Mouse (Mus musculus) CH12.LX (cell line): Measurements from ENCODE around the gene Wwtr1. TPM values are rescaled to one million over a fixed set of nuclear protein-coding genes. Genes with fewer than 3 reads are reported as not detected.
A peak's percentile ranks its signal among the peaks of the same experiment; 100 is the strongest.

Experiments
- DNase-seq: peaks from one replicate; pipeline ENCODE4 v3.0.0-alpha.2; 2013; ENCODE audit errors: extremely low read depth
- H3K27ac ChIP-seq: 2 replicates; pipeline ENCODE4 v1.5.1; 2012; ENCODE audit warnings: low read depth, mild to moderate bottlenecking, control low read depth, moderate library complexity; ENCODE audit not compliant: insufficient read depth
- H3K27me3 ChIP-seq: replicated peaks from 2 replicates; pipeline ENCODE3; 2012; ENCODE audit warnings: inconsistent platforms
- H3K36me3 ChIP-seq, 2 experiments: replicated peaks in 1 of 2; 2 replicates each; pipeline versions ENCODE3 to v1.6.1; 2012; ENCODE audit warnings: inconsistent platforms in 1 of 2, low read length in 1 of 2, mild to moderate bottlenecking in 1 of 2, mixed read lengths in 1 of 2, moderate library complexity in 1 of 2; ENCODE audit not compliant: control insufficient read depth in 1 of 2, insufficient read depth in 1 of 2
- H3K4me1 ChIP-seq, 2 experiments: 2 replicates each; pipeline ENCODE4 v1.6.1; 2012; ENCODE audit warnings: inconsistent platforms in 1 of 2, moderate library complexity in 1 of 2; ENCODE audit not compliant: insufficient read depth in 2 of 2, control insufficient read depth in 1 of 2
- H3K4me2 ChIP-seq: 2 replicates; pipeline ENCODE4 v1.6.1; 2012; ENCODE audit warnings: low read depth, mild to moderate bottlenecking, control low read depth; ENCODE audit not compliant: poor library complexity, insufficient read depth, severe bottlenecking
- H3K4me3 ChIP-seq, 3 experiments: fragments of 150-350 bp in 1 of 3; sonication (generic) in 1 of 3; replicated peaks in 1 of 3; 2 replicates each; pipeline versions ENCODE3 to v1.5.1; 2011 to 2012; ENCODE audit warnings: low read depth in 2 of 3, low read length in 2 of 3, mild to moderate bottlenecking in 2 of 3, moderate library complexity in 2 of 3, control low read depth in 1 of 3, improper control_type of control experiment in 1 of 3, inconsistent platforms in 1 of 3, mixed read lengths in 1 of 3; ENCODE audit not compliant: poor library complexity in 1 of 3
- H3K79me2 ChIP-seq: replicated peaks from 2 replicates; pipeline ENCODE4 v1.6.1; 2012; ENCODE audit warnings: mild to moderate bottlenecking, moderate library complexity; ENCODE audit not compliant: control insufficient read depth, poor library complexity, insufficient read depth, severe bottlenecking; ENCODE audit errors: extremely low read depth
- H3K9ac ChIP-seq: 2 replicates; pipeline ENCODE4 v1.6.1; 2012; ENCODE audit warnings: low read depth, mild to moderate bottlenecking, control low read depth, moderate library complexity; ENCODE audit not compliant: insufficient read depth
- H3K9me3 ChIP-seq: replicated peaks from 2 replicates; pipeline ENCODE3; 2012; ENCODE audit warnings: low read length, inconsistent platforms, mixed read lengths
- BHLHE40 ChIP-seq: IDR thresholded peaks from 2 replicates; pipeline ENCODE4 v1.6.1; 2011; ENCODE audit warnings: mild to moderate bottlenecking, low read depth, low read length, improper control_type of control experiment
- CHD2 ChIP-seq: IDR thresholded peaks from 2 replicates; pipeline ENCODE4 v1.6.1; 2011; ENCODE audit warnings: low read length, improper control_type of control experiment
- CTCF ChIP-seq, 2 experiments: IDR thresholded peaks in 1 of 2; conservative IDR thresholded peaks in 1 of 2; 2 replicates each; pipeline ENCODE4 v1.5.1; 2011 to 2012; ENCODE audit warnings: low read depth in 2 of 2, low read length in 2 of 2, improper control_type of control experiment in 1 of 2, inconsistent platforms in 1 of 2, mild to moderate bottlenecking in 1 of 2, moderate library complexity in 1 of 2
- E2F4 ChIP-seq: IDR thresholded peaks from 2 replicates; pipeline ENCODE4 v1.6.1; 2011; ENCODE audit warnings: low read depth, low read length, improper control_type of control experiment; ENCODE audit not compliant: insufficient replicate concordance
- EP300 ChIP-seq: IDR thresholded peaks from 2 replicates; pipeline ENCODE4 v1.6.1; 2011; ENCODE audit warnings: low read length, improper control_type of control experiment
- ETS1 ChIP-seq: conservative IDR thresholded peaks from 2 replicates; pipeline ENCODE4 v1.6.1; 2012; ENCODE audit warnings: low read depth, mild to moderate bottlenecking, inconsistent platforms, low read length, improper control_type of control experiment, moderate library complexity
- GABPA ChIP-seq: IDR thresholded peaks from 2 replicates; pipeline ENCODE4 v1.6.1; 2012; ENCODE audit warnings: low read depth, low read length, improper control_type of control experiment, inconsistent platforms; ENCODE audit not compliant: insufficient replicate concordance
- IRF4 ChIP-seq: IDR thresholded peaks from 2 replicates; pipeline ENCODE4 v1.6.1; 2014; ENCODE audit warnings: low read depth, mild to moderate bottlenecking, inconsistent platforms, low read length, improper control_type of control experiment
- JUN ChIP-seq: IDR thresholded peaks from 2 replicates; pipeline ENCODE4 v1.6.1; 2011; ENCODE audit warnings: low read depth, mild to moderate bottlenecking, low read length, improper control_type of control experiment, moderate library complexity; ENCODE audit not compliant: insufficient read depth
- JUND ChIP-seq: conservative IDR thresholded peaks from 2 replicates; pipeline ENCODE4 v1.6.1; 2011; ENCODE audit warnings: low read depth, low read length, improper control_type of control experiment
- KAT2A ChIP-seq: IDR thresholded peaks from 2 replicates; pipeline ENCODE4 v1.6.1; 2012; ENCODE audit warnings: low read length, improper control_type of control experiment, inconsistent platforms; ENCODE audit not compliant: insufficient replicate concordance
- MAZ ChIP-seq: IDR thresholded peaks from 2 replicates; pipeline ENCODE4 v1.6.1; 2012; ENCODE audit warnings: low read depth, mild to moderate bottlenecking, inconsistent platforms, low read length, improper control_type of control experiment, moderate library complexity
- MEF2A ChIP-seq: IDR thresholded peaks from 2 replicates; pipeline ENCODE4 v1.6.1; 2014; ENCODE audit warnings: low read depth, mild to moderate bottlenecking, inconsistent platforms, low read length, improper control_type of control experiment, borderline replicate concordance
- MYC ChIP-seq: IDR thresholded peaks from 2 replicates; pipeline ENCODE4 v1.6.1; 2011; ENCODE audit warnings: low read depth, mild to moderate bottlenecking, improper control_type of control experiment, low read length
- NELFE ChIP-seq: IDR thresholded peaks from 2 replicates; pipeline ENCODE4 v1.6.1; 2011; ENCODE audit warnings: low read depth, low read length, improper control_type of control experiment
- NRF1 ChIP-seq: IDR thresholded peaks from 2 replicates; pipeline ENCODE4 v1.6.1; 2014; ENCODE audit warnings: low read depth, mild to moderate bottlenecking, inconsistent platforms, low read length, improper control_type of control experiment, moderate library complexity
- PAX5 ChIP-seq: IDR thresholded peaks from 2 replicates; pipeline ENCODE4 v1.6.1; 2012; ENCODE audit warnings: low read length, inconsistent platforms, mixed read lengths
- POLR2A ChIP-seq: IDR thresholded peaks from 2 replicates; pipeline ENCODE4 v1.6.1; 2011; ENCODE audit warnings: low read depth, mild to moderate bottlenecking, improper control_type of control experiment, low read length
- SIN3A ChIP-seq: IDR thresholded peaks from 2 replicates; pipeline ENCODE4 v1.6.1; 2012; ENCODE audit warnings: low read length, improper control_type of control experiment, inconsistent platforms
- SMC3 ChIP-seq: IDR thresholded peaks from 2 replicates; pipeline ENCODE4 v1.6.1; 2011; ENCODE audit warnings: low read depth, low read length, improper control_type of control experiment
- TCF12 ChIP-seq: IDR thresholded peaks from 2 replicates; pipeline ENCODE4 v1.6.1; 2014; ENCODE audit warnings: low read depth, mild to moderate bottlenecking, inconsistent platforms, low read length, improper control_type of control experiment
- UBTF ChIP-seq: IDR thresholded peaks from 2 replicates; pipeline ENCODE4 v1.6.1; 2012; ENCODE audit warnings: low read depth, mild to moderate bottlenecking, inconsistent platforms, low read length, improper control_type of control experiment, moderate library complexity
- ZKSCAN1 ChIP-seq: IDR thresholded peaks from 2 replicates; pipeline ENCODE4 v1.6.1; 2012; ENCODE audit warnings: low read depth, inconsistent platforms, low read length, improper control_type of control experiment, borderline replicate concordance
- ZMIZ1 ChIP-seq: IDR thresholded peaks from 2 replicates; pipeline ENCODE4 v1.6.1; 2012; ENCODE audit warnings: low read depth, mild to moderate bottlenecking, inconsistent platforms, low read length, improper control_type of control experiment
- ZNF384 ChIP-seq: IDR thresholded peaks from 2 replicates; pipeline ENCODE4 v1.6.1; 2012; ENCODE audit warnings: low read depth, low read length, improper control_type of control experiment, inconsistent platforms
- dilution Hi-C: fragments of 300-500 bp; cut with MboI; formaldehyde crosslinking; loops from 2 replicates; pipeline ENCODE4 v1.14.3; 2020; ENCODE audit warnings: low sequenced_read_pairs; ENCODE audit not compliant: extremely low pct_unique_long_range_greater_than_20kb, extremely low pct_ligation_motif_present
- in situ Hi-C: fragments of 300-500 bp; cut with MboI; formaldehyde crosslinking; loops from 3 replicates; pipeline ENCODE4 v1.14.3; 2019; ENCODE audit warnings: low sequenced_read_pairs, low pct_ligation_motif_present, low pct_unique_long_range_greater_than_20kb, mixed read lengths
- polyA plus RNA-seq: library from polyadenylated mRNA; unstranded; fragments of >175 nt; gene quantifications from 2 replicates; pipeline ENCODE4 v1.2.1, GENCODE M21; 2012; ENCODE audit warnings: low read depth; ENCODE audit not compliant: insufficient read length
- total RNA-seq, 2 experiments: library from RNA; depleted of rRNA; stranded (reverse); fragments of 300-350 nt in 1 of 2; fragments of >200 nt in 1 of 2; gene quantifications; 2 replicates each; pipeline ENCODE4 v1.2.3; 2012 to 2014

The Wwtr1 gene
- total and polyA plus RNA-seq, 3 experiments, result 12.8 to 14.8 (median 13.5) TPM

- 0 out of 2 replicates have a peak, but pooled peaks cover 2% of the 10 kb centered on the region for H3K79me2 ChIP-seq
- TF ChIP-seq IRF4 (peak; percentile 21; the same call in 1 of the 2 replicates), ZNF384 (no peak), EP300 (peak; percentile 34; the same call in 1 of the 2 replicates), ETS1 (peak; percentile 50; the same call in 1 of the 2 replicates), SMC3 (no peak), E2F4 (no peak), BHLHE40 (0 out of 2 replicates have a peak, but pooled peaks have one; percentile 25), TCF12 (peak; percentile 50; the same call in 1 of the 2 replicates), MEF2A (peak; percentile 8; the same call in 1 of the 2 replicates), JUND (no peak), NRF1 (no peak), CHD2 (no peak), UBTF (0 out of 2 replicates have a peak, but pooled peaks have one; percentile 17), MAZ (0 out of 2 replicates have a peak, but pooled peaks have one; percentile 41), POLR2A (no peak)
- no peaks in the 10 kb centered on the region for H3K27me3 ChIP-seq
- DNase-seq, result peak; percentile 61
- H3K4me3 ChIP-seq, result peak overlapping the region in 1 of 3 experiments; percentile 25
- H3K4me1 ChIP-seq, result peaks cover 11 to 73% of the 10 kb centered on the region in 2 experiments
- peaks cover 6 to 27% of the 10 kb centered on the region in 2 experiments for H3K36me3 ChIP-seq
- no peak overlapping the region for H3K9ac ChIP-seq
- H3K9me3 ChIP-seq, result no peaks in the 10 kb centered on the region
- H3K4me2 ChIP-seq, result peak overlapping the region; percentile 7; the same call in 1 of the 2 replicates
- dilution Hi-C loops, result no loop called here
- H3K27ac ChIP-seq, result peak overlapping the region; percentile 31; the same call in 1 of the 2 replicates
- in situ Hi-C loops, result no loop called here
These were observed 74.0 kb downstream of the Wwtr1 start for GRCm38 (mm10) chr3:57501596-57502220.

DNA sequence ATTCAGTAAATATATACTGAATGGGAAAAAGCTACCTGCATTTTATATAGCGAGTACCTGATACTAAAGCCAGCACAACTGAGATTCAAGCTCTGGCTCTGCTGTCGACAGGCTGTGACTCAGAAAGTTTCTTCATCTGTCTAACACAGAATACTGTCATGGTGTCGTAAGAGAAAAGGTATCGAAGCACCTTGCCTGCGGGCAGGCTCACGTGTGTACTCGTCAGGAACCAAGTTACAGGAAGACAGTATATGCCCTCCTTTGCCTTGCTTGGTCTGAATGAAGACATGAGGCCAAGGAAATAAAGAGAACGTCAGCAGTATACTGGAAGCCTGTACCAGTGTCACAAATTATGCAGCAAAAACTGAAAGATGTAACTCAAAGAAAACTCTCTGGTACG lies 74.9 kb downstream of the Wwtr1 start:
- Histone ChIP-seq H3K27me3 (no peaks in the 10 kb centered on the region), H3K4me1 (peaks cover 13 to 80% of the 10 kb centered on the region in 2 experiments), H3K4me2 (no peak overlapping the region), H3K4me3 (no peak overlapping the region), H3K36me3 (peaks cover 6 to 32% of the 10 kb centered on the region in 2 experiments), H3K9me3 (no peaks in the 10 kb centered on the region), H3K79me2 (0 out of 2 replicates have a peak, but pooled peaks cover 2% of the 10 kb centered on the region), H3K9ac (no peak overlapping the region), H3K27ac (no peak overlapping the region)
- TF ChIP-seq NRF1 (no peak), EP300 (no peak), MYC (no peak), NELFE (no peak), ZKSCAN1 (no peak), BHLHE40 (no peak), ZMIZ1 (no peak), POLR2A (no peak), KAT2A (no peak), GABPA (no peak), IRF4 (no peak), JUN (no peak), PAX5 (no peak), SIN3A (no peak), MAZ (no peak), E2F4 (no peak), CTCF (conservative IDR thresholded peaks at IDR 0.05 in 1 of 2, IDR thresholded peaks at IDR 0.05 in 1 of 2; ENCODE audit: low read depth in 2 of 2, low read length in 2 of 2) (no peak)
- dilution Hi-C loops, result no loop called here
- no peak for DNase-seq
- in situ Hi-C loops, result no loop called here
